Mouse (Mus musculus): ENCODE data around the gene Nav2.

GRCm38 (mm10) chr7:49330181-49330580 is 421.7 kb downstream of the Nav2 start:
- TF ChIP-seq CTCF (IDR thresholded peaks at IDR 0.05; ENCODE audit: extremely low read depth, insufficient read depth, low read length) (no peak), POLR2A (IDR thresholded peaks at IDR 0.05; ENCODE audit: extremely low read depth, insufficient read depth, low read length) (no peak)

Measured in cortical plate, adult 2 months (tissue).